Mouse (Mus musculus) cerebellum, adult 11-12 months (tissue): ENCODE measurements around the gene Lifr.

ENCODE experiments used
- DNase-seq: peaks from one replicate; pipeline ENCODE4 v3.0.0; 2022

The Lifr gene

DNA sequence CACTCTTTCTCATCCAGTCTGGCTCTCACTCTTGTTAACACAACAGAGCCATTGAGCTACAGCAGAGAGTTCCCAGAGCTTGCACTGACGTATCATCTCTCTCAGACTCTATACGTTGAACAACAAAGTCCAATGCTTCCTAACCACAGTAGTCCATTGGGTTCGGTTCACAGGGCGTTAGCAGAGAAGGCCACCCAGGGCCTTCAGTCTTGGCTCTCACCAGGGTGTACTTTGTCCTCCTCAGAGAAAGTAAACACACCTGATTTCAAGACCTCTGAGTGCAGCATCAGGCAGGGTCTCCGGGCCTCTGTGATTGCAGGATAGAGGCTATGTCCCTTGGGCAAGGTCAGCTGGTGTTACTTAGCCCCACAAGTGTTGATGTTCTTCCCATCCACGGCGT is 116.9 kb downstream of the Lifr start:
- DNase-seq = no peak

GRCm38 (mm10) chr15:7208180-7208579 is 117.8 kb downstream of the Lifr start:
- no peak for DNase-seq

- no peak for DNase-seq
Measured at GRCm38 (mm10) chr15:7213683-7214082, 123.3 kb downstream of the Lifr start.

- DNase-seq = no peak
Measured at GRCm38 (mm10) chr15:7215845-7216244, 125.4 kb downstream of the Lifr start.

GRCm38 (mm10) chr15:7216581-7217272 is 126.3 kb downstream of the Lifr start:
- no peak for DNase-seq

GRCm38 (mm10) chr15:7217273-7217598 is 126.8 kb downstream of the Lifr start:
- DNase-seq = no peak

- peak; percentile 11 for DNase-seq
Measured at GRCm38 (mm10) chr15:7222809-7223208, 132.4 kb downstream of the Lifr start.

DNA sequence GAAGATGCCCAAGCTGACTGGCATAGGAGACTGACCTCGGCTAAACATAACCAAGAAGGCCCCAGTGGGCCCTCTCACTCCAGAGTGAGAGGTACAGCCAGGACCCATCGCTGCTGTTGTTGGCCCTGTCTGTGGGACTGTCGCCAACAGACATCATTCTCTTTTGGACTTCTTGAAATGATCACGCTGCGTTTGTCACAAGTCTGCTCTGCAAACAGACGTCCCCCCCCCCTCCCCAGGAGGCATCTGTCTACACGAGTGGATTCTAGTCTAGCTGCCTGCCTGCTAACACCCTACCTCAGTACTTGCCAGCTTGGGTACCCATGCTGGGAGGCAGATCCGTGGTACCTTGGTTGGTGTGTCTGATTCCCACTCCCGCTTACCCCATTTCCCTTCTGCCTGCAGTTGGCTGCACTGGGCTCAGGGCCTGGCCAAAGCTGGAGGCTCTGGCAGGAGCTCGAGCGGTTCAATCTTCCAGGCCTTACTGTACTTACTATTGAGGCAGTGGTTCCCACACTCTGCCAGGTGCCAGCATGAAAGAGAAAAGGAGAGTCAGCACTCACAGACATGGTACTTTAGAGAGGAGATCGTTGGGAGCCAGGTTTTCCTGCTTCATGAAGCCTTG is 133.8 kb downstream of the Lifr start:
- no peak for DNase-seq

- peak; percentile 28 for DNase-seq
Measured at GRCm38 (mm10) chr15:7226225-7226624, 135.8 kb downstream of the Lifr start.

- no peak for DNase-seq
Measured at GRCm38 (mm10) chr15:7233393-7234090, 143.1 kb downstream of the Lifr start.

DNA sequence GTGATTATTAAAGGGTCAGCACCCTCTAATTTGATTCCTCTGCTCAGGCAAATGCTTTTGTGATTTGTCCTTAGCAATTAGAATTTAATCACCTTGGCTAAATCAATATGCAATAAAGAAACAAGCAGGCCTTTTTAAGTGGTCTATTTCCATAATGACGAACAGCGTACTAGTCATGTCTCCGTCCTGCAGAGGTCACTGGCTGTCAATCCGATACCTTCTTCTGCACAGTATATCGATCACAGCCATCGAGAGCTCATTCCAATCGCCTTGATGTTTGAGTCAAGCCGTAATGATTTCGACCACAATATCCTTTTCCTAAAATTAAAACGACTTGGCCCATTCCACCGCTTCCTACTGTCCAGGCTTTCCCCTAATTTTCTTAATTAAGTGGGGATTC is 149.5 kb downstream of the Lifr start:
- DNase-seq = no peak

GRCm38 (mm10) chr15:7240950-7241349 is 150.5 kb downstream of the Lifr start:
- DNase-seq = no peak

DNA sequence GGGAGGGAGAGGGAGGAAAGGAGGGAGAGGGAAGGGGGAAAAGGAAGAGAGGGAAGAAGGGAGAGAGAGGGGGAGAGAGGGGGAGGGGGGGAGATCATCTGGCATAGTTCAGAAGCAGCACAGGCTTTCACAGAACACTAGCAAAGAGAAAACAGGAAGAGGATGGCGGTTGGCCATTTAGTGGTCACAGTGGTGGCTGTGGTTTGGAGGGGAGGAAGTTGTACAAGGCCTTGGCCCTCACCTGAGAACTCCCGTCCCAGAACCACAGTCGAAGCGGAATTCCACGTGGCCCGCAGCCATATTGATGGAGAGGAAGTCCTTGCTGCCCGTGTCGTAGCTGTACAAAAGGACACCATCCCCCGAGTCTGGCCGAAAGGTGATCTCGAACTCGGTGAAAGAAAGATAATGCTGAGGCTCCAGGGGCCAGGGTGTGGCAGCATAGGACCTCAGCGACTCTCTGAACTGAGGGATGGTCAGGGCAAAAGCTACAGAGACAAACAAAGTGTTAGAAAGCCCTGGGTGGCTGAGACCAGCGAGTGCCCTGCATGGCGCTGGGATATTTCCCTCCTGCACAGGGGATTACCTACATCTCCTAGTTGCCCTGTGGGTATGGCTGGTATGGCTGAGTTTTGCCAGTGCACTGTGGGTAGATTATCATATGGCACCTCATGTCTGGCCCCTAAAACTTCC is 151.9 kb downstream of the Lifr start:
- DNase-seq = no peak
